Comparison of ENCODE assay signal across 12 mouse cellular contexts in the genomic region with DNA sequence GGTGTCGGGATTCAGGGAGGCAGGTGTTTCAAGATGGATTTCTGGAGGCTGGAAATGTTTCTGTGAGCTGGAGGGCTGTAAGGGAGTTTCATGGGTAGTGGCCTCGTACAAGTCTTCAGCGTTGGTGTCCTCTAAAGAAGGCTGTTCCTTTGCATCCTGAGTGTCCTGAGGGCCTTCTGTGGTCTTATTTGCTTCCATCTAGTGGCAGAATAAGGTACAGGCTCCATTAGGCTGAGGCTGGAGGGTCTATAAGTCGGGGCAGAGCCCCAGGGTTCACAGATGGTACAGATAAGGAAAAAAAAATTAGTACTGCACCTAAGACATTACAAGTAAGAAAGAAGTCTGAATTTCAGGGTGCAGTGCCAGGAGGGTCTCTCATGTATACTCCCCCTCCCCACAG. TPM values are rescaled to one million over a fixed set of nuclear protein-coding genes. Genes with fewer than 3 reads are reported as not detected.
DNase-seq lines count a peak whose midpoint lies in the region; ATAC-seq and TF ChIP-seq lines count a peak whose summit lies in the region.
"Had no signal": no experiment of that assay in that cellular context is flagged by ENCODE, and none has a peak within 500 bp of the region (broad histone marks: within the 10 kb centered on the region; RNA-seq: fewer than 3 reads in every experiment).

No protein-coding gene starts in this region.

- TF ChIP-seq RAD21 in CH12.LX (IDR thresholded peaks at IDR 0.05; ENCODE audit: low read depth, low read length), result peak; percentile 48

- no peaks in the 10 kb centered on the region for H3K9me3 ChIP-seq in kidney, postnatal 0 days (replicated peaks; ENCODE audit: low read length)
- H3K9me3 ChIP-seq in CH12.LX (replicated peaks; ENCODE audit: low read length), result no peaks in the 10 kb centered on the region
- H3K9me3 ChIP-seq: heart, embryonic 15.5 days; stomach, embryonic 15.5 days had no signal

- no peak overlapping the region for H3K9ac ChIP-seq in kidney, postnatal 0 days (ENCODE audit: low read depth, low read length)
- H3K9ac ChIP-seq in CH12.LX (ENCODE audit: insufficient read depth, low read depth), result no peak overlapping the region
- H3K9ac ChIP-seq: heart, embryonic 15.5 days; stomach, embryonic 15.5 days had no signal

- no peaks in the 10 kb centered on the region for H3K79me2 ChIP-seq in CH12.LX (replicated peaks; ENCODE audit: control insufficient read depth, extremely low read depth, insufficient read depth, poor library complexity, severe bottlenecking)

- H3K36me3 ChIP-seq in kidney, postnatal 0 days (ENCODE audit: insufficient read depth, low read length), result no peaks in the 10 kb centered on the region
- no peaks in the 10 kb centered on the region for H3K36me3 ChIP-seq in CH12.LX (replicated peaks in 1 of 2; ENCODE audit: control insufficient read depth in 1 of 2, insufficient read depth in 1 of 2, low read length in 1 of 2)
- H3K36me3 ChIP-seq: heart, embryonic 15.5 days; stomach, embryonic 15.5 days had no signal

- dilution Hi-C loops in CH12.LX (cut with MboI; ENCODE audit: extremely low pct_ligation_motif_present, extremely low pct_unique_long_range_greater_than_20kb, low sequenced_read_pairs), result no loop called here

- no peak for TF ChIP-seq POLR2A in CH12.LX (IDR thresholded peaks at IDR 0.05; ENCODE audit: low read depth, low read length)

- in situ Hi-C loops in CH12.LX (cut with MboI; ENCODE audit: low pct_ligation_motif_present, low pct_unique_long_range_greater_than_20kb, low sequenced_read_pairs), result no loop called here

- TF ChIP-seq CTCF in kidney, postnatal 0 days (IDR thresholded peaks at IDR 0.05; ENCODE audit: low read depth), result peak; percentile 74
- peak; percentile 53 to 67 for TF ChIP-seq CTCF in CH12.LX (conservative IDR thresholded peaks at IDR 0.05 in 1 of 2, IDR thresholded peaks at IDR 0.05 in 1 of 2; ENCODE audit: low read depth in 2 of 2, low read length in 2 of 2)

- no peak overlapping the region for H3K27ac ChIP-seq in kidney, postnatal 0 days
- H3K27ac ChIP-seq in CH12.LX (ENCODE audit: insufficient read depth, low read depth), result no peak overlapping the region
- H3K27ac ChIP-seq: heart, embryonic 15.5 days; macrophage; stomach, embryonic 15.5 days had no signal

- 19% methylated on average over 4 of the region's 4 CpGs for WGBS in kidney, postnatal 0 days

- H3K4me1 ChIP-seq in kidney, postnatal 0 days (replicated peaks; ENCODE audit: insufficient read depth, low read length), result 0 out of 2 replicates have a peak, but pooled peaks cover 8% of the 10 kb centered on the region
- H3K4me1 ChIP-seq in CH12.LX (ENCODE audit: control insufficient read depth in 1 of 2, insufficient read depth in 2 of 2), result peaks cover 0 to 10% of the 10 kb centered on the region in 2 experiments; a peak in 3 of 4 replicates

- TF ChIP-seq EP300 in CH12.LX (IDR thresholded peaks at IDR 0.05; ENCODE audit: low read length), result no peak

- H3K4me2 ChIP-seq in kidney, postnatal 0 days (ENCODE audit: low read length), result no peak overlapping the region
- no peak overlapping the region for H3K4me2 ChIP-seq in CH12.LX (ENCODE audit: insufficient read depth, low read depth, poor library complexity, severe bottlenecking)
- H3K4me2 ChIP-seq: heart, embryonic 15.5 days; stomach, embryonic 15.5 days had no signal

- H3K27me3 ChIP-seq in kidney, postnatal 0 days (ENCODE audit: insufficient read depth, low read length), result 0 out of 2 replicates have a peak, but pooled peaks cover 3% of the 10 kb centered on the region
- peaks cover 92% of the 10 kb centered on the region for H3K27me3 ChIP-seq in CH12.LX (replicated peaks)

- no peak for ATAC-seq in kidney, postnatal 0 days (replicated peaks; ENCODE audit: low FRiP score, low read depth)
- ATAC-seq in granulocyte monocyte progenitor cell, adult 5-6 weeks (replicated peaks; ENCODE audit: poor library complexity, severe bottlenecking), result peak; percentile 53
- no peak for ATAC-seq in erythroid progenitor cell, adult 5-6 weeks (replicated peaks; ENCODE audit: low FRiP score, poor library complexity, severe bottlenecking)

- peak; percentile 64 for DNase-seq in kidney, postnatal 0 days (ENCODE audit: low spot score)
- DNase-seq in kidney, postnatal 4 days, result no peak
- peak; percentile 64 for DNase-seq in 416B (ENCODE audit: low read depth)
- no peak for DNase-seq in CH12.LX (ENCODE audit: extremely low read depth)
- no peak for DNase-seq in frontal cortex, postnatal 10 days (ENCODE audit: low spot score in 2 of 2)

- no peak overlapping the region for H3K4me3 ChIP-seq in kidney, postnatal 0 days (replicated peaks; ENCODE audit: low read depth, low read length)
- H3K4me3 ChIP-seq in CH12.LX (replicated peaks in 1 of 3; ENCODE audit: low read depth in 2 of 3, low read length in 2 of 3, poor library complexity in 1 of 3), result no peak overlapping the region
- H3K4me3 ChIP-seq: heart, embryonic 15.5 days; stomach, embryonic 15.5 days had no signal

TF ChIP-seq in CH12.LX, 34 proteins besides CTCF, POLR2A, EP300 and RAD21:
- TF ChIP-seq MYC (IDR thresholded peaks at IDR 0.05; ENCODE audit: low read depth, low read length) (no peak), MXI1 (IDR thresholded peaks at IDR 0.05; ENCODE audit: low read depth, low read length) (no peak), TCF12 (IDR thresholded peaks at IDR 0.05; ENCODE audit: low read depth, low read length) (no peak), ZKSCAN1 (IDR thresholded peaks at IDR 0.05; ENCODE audit: borderline replicate concordance, low read depth, low read length) (no peak), NELFE (IDR thresholded peaks at IDR 0.05; ENCODE audit: low read depth, low read length) (no peak), SMC3 (IDR thresholded peaks at IDR 0.05; ENCODE audit: low read depth, low read length) (peak; percentile 74)

RNA-seq across cellular contexts. Expression of a gene that starts 2.4 kb away (rescaled TPM):
- 2.0 and 2.2 TPM in 2 replicates for polyA plus RNA-seq in kidney, postnatal 0 days (2015; fragmentation: Nextera tagmentation; extraction: Ambion mirVana)
- 0.17 and 0.47 TPM in 2 replicates for total RNA-seq in CH12.LX (2012; rRNA removed)
- not detected in 2 replicates for total RNA-seq in CH12.LX (2014; rRNA removed)
- 0.16 and 0.26 TPM in 2 replicates for polyA plus RNA-seq in CH12.LX (2012; ENCODE audit: insufficient read length, low read depth)
- total RNA-seq in granulocyte monocyte progenitor cell, adult 5-6 weeks (2014; fragmentation: Nextera tagmentation), result 1.9 and 4.9 TPM in 2 replicates
- 0.46 and 0.52 TPM in 2 replicates for total RNA-seq in granulocyte monocyte progenitor cell, adult 5-6 weeks (2017)
- 1.4 TPM in 1 of 2 replicates, not detected in the other for total RNA-seq in erythroid progenitor cell, adult 5-6 weeks (2015; ENCODE audit: low replicate concordance)
- 0.64 TPM in 1 of 2 replicates, not detected in the other for total RNA-seq in erythroid progenitor cell, adult 5-6 weeks (2017; ENCODE audit: low replicate concordance)

RNA-seq across cellular contexts. Expression of a gene that starts 2.5 kb away (rescaled TPM):
- 2.9 and 3.8 TPM in 2 replicates for polyA plus RNA-seq in kidney, postnatal 0 days (2015; fragmentation: Nextera tagmentation; extraction: Ambion mirVana)
- 5.1 and 6.3 TPM in 2 replicates for total RNA-seq in CH12.LX (2012; rRNA removed)
- total RNA-seq in CH12.LX (2014; rRNA removed), result not detected in 2 replicates
- 0.07 and 0.12 TPM in 2 replicates for polyA plus RNA-seq in CH12.LX (2012; ENCODE audit: insufficient read length, low read depth)
- not detected in 2 replicates for total RNA-seq in granulocyte monocyte progenitor cell, adult 5-6 weeks (2014; fragmentation: Nextera tagmentation)
- total RNA-seq in granulocyte monocyte progenitor cell, adult 5-6 weeks (2017), result 0.34 and 0.36 TPM in 2 replicates
- not detected in 2 replicates for total RNA-seq in erythroid progenitor cell, adult 5-6 weeks (2015; ENCODE audit: low replicate concordance)
- 1.7 TPM in 1 of 2 replicates, not detected in the other for total RNA-seq in erythroid progenitor cell, adult 5-6 weeks (2017; ENCODE audit: low replicate concordance)

RNA-seq across cellular contexts. Expression of a gene that starts 10.1 kb away (rescaled TPM):
- polyA plus RNA-seq in kidney, postnatal 0 days (2015; fragmentation: Nextera tagmentation; extraction: Ambion mirVana), result 236 and 263 TPM in 2 replicates
- total RNA-seq in CH12.LX (2012; rRNA removed) (21.2 and 27.9 TPM in 2 replicates), CH12.LX (2014; rRNA removed) (17.0 and 17.8 TPM in 2 replicates)
- 6.4 and 8.1 TPM in 2 replicates for polyA plus RNA-seq in CH12.LX (2012; ENCODE audit: insufficient read length, low read depth)
- total RNA-seq in granulocyte monocyte progenitor cell, adult 5-6 weeks (2014; fragmentation: Nextera tagmentation), result 58.6 and 78.3 TPM in 2 replicates
- total RNA-seq in granulocyte monocyte progenitor cell, adult 5-6 weeks (2017), result 55.1 and 63.3 TPM in 2 replicates
- 18.9 and 26.7 TPM in 2 replicates for total RNA-seq in erythroid progenitor cell, adult 5-6 weeks (2015; ENCODE audit: low replicate concordance)
- total RNA-seq in erythroid progenitor cell, adult 5-6 weeks (2017; ENCODE audit: low replicate concordance), result 6.5 and 12.0 TPM in 2 replicates

RNA-seq across cellular contexts. Expression of a gene that starts 13.0 kb away (rescaled TPM):
- 0.79 and 0.96 TPM in 2 replicates for polyA plus RNA-seq in kidney, postnatal 0 days (2015; fragmentation: Nextera tagmentation; extraction: Ambion mirVana)
- total RNA-seq in CH12.LX (2012; rRNA removed) (0.08 TPM in 1 of 2 replicates, not detected in the other), CH12.LX (2014; rRNA removed) (not detected in 2 replicates)
- polyA plus RNA-seq in CH12.LX (2012; ENCODE audit: insufficient read length, low read depth), result not detected in 2 replicates
- 1.3 TPM in 1 of 2 replicates, not detected in the other for total RNA-seq in granulocyte monocyte progenitor cell, adult 5-6 weeks (2014; fragmentation: Nextera tagmentation)
- total RNA-seq in granulocyte monocyte progenitor cell, adult 5-6 weeks (2017), result not detected in 2 replicates
- total RNA-seq in erythroid progenitor cell, adult 5-6 weeks (2015; ENCODE audit: low replicate concordance), result not detected in 2 replicates
- 3.9 TPM in 1 of 2 replicates, not detected in the other for total RNA-seq in erythroid progenitor cell, adult 5-6 weeks (2017; ENCODE audit: low replicate concordance)
- polyA plus RNA-seq: macrophage had no signal

RNA-seq across cellular contexts. Expression of a gene that starts 34.2 kb away (rescaled TPM):
- polyA plus RNA-seq in kidney, postnatal 0 days (2015; fragmentation: Nextera tagmentation; extraction: Ambion mirVana), result not detected in 2 replicates
- total RNA-seq in CH12.LX (2012; rRNA removed), result not detected in 2 replicates
- total RNA-seq in CH12.LX (2014; rRNA removed), result not detected in 2 replicates
- not detected in 2 replicates for polyA plus RNA-seq in CH12.LX (2012; ENCODE audit: insufficient read length, low read depth)
- not detected in 2 replicates for total RNA-seq in granulocyte monocyte progenitor cell, adult 5-6 weeks (2014; fragmentation: Nextera tagmentation)
- total RNA-seq in granulocyte monocyte progenitor cell, adult 5-6 weeks (2017), result not detected in 2 replicates
- not detected in 2 replicates for total RNA-seq in erythroid progenitor cell, adult 5-6 weeks (2015; ENCODE audit: low replicate concordance)
- not detected in 2 replicates for total RNA-seq in erythroid progenitor cell, adult 5-6 weeks (2017; ENCODE audit: low replicate concordance)
- total RNA-seq: adrenal gland, postnatal 4 days; layer of hippocampus, postnatal 14 days had no signal
- polyA plus RNA-seq: heart, embryonic 15.5 days; macrophage; stomach, embryonic 15.5 days had no signal

Comparison
In these comparisons a context has a peak if more than half of its experiments do, and no peak if none do; other contexts are left out.
1. DNase-seq: peak in kidney, postnatal 0 days (single experiment) and 416B (single experiment); none in kidney, postnatal 4 days (0 of 2), CH12.LX (single experiment) and frontal cortex, postnatal 10 days (0 of 2).